Mouse (Mus musculus) lung, postnatal 14 days (tissue): ENCODE measurements around the gene Med10.
A peak's percentile ranks its signal among the peaks of the same experiment; 100 is the strongest.

Source experiments
- DNase-seq: peaks from one replicate; pipeline ENCODE4 v3.0.0; 2021

The Med10 gene

DNA sequence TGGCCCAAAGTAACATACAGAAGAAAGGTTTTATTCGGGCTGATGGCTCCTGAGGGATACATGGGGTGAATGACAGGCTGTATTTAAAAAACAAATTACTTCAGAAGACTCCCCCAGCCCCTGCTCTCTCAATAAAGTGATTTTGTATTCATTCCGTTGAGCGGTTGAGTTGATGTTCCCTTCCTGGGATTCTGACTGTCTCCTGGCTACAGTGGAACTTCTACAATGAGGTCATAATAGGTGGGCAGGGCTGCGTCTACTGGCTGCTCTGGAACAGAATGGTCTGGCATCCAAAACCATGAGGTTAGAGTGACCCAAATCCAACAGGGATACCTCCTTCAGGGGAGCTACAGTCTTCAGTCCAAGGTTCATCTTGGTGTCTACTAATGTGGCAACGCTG, at the start of gene Med10:
TSS of gene Med10 (plus strand) at position 301 of the 400 bp plus-strand sequence.
- no peak for DNase-seq

DNA sequence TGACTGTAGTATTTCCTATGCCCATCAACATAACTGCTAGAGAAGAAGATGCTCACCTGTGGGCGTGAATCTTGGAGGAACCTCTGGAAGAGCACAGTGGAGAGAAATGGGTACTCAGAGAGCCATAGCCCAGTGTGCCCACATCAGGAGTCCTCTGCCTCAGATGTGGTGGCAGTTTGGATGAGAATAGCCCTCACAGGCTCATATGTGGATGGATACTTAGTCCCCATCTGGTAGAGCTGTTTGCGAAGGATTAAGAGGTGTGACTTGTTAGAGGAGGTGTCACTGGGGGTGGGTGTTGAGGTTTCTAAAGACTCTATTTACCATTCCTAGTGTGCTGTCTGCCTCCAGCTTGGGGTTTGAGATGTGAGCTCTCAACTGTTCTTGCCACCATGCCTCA, 49.3 kb upstream of the Med10 start:
- no peak for DNase-seq

DNA sequence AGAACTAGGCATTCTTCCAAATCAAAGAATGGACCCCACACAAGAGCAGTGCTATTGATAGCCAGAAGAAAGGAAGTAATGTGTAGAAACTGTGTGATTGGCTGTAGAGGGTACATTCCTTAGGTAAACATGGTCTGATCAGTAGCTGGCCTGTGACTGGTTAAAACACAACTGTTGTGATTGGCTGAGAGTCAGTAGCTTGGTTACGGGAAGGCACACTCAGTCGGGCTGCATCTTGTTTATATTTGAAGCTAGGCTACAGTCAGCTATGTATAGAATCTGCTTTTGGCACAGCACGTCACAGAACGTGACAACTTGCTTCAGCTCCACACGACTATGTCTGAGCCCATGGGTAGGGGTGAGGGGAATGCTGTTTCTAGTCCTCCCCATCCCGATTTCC, 43.2 kb upstream of the Med10 start:
- DNase-seq: no peak

DNA sequence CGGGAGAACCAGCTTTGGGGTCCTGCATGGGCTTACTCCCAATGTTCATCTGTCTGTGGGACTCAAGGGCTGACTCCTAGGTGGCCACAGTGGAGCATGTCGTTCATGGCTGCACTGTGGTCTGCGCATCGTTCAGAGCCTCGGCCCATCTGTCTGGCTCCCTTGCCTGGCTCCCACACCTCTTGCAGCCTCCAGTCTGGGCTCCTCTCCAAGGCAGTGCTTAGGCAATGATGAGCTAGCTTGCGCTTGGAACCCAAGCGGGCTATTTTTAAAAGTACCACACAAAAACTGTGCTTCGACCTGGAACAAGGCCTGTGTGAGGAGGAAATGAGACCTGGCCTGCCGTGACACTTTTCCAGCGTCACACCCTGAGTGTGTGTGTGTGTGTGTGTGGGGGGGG, 40.8 kb upstream of the Med10 start:
- peak; percentile 47 for DNase-seq

DNA sequence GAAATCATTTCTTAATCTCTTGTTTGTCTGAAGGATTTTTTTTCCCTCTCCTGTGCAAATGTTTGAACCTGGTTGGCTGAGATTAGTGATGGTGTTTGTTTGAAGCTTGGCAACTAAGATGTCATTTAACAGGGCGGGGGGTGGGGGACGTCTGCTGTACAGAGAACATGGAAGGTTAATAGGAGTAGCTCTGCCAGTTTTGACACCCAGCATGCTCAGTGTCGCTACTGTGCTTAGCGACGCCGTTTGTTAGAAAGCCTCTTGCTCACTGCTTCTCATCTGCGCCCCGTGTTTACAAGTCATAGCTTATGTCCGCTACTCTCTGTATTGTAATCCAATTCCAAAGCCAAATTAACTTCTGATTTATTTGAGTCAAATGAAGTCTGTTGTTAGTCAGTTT, 37.5 kb upstream of the Med10 start:
- no peak for DNase-seq

DNA sequence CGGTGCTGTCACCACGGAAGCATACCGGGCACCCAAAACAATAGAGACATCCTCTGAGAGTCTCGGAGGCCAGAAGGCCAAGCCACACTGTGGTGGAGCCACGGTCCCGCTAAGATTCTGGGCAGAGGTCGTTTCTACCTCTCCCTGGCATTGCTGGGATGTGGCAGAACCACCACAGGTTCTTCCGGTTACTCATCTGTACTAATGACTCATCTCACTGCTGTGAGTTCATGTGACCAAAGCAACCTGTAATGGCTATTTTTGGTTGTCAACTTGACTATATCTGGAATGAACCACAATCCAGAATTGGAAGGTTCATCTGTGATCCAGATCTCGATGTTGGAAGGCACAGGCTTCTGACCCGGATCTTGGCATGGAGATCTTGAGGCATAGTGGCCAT, 34.0 kb upstream of the Med10 start:
- DNase-seq: no peak

DNA sequence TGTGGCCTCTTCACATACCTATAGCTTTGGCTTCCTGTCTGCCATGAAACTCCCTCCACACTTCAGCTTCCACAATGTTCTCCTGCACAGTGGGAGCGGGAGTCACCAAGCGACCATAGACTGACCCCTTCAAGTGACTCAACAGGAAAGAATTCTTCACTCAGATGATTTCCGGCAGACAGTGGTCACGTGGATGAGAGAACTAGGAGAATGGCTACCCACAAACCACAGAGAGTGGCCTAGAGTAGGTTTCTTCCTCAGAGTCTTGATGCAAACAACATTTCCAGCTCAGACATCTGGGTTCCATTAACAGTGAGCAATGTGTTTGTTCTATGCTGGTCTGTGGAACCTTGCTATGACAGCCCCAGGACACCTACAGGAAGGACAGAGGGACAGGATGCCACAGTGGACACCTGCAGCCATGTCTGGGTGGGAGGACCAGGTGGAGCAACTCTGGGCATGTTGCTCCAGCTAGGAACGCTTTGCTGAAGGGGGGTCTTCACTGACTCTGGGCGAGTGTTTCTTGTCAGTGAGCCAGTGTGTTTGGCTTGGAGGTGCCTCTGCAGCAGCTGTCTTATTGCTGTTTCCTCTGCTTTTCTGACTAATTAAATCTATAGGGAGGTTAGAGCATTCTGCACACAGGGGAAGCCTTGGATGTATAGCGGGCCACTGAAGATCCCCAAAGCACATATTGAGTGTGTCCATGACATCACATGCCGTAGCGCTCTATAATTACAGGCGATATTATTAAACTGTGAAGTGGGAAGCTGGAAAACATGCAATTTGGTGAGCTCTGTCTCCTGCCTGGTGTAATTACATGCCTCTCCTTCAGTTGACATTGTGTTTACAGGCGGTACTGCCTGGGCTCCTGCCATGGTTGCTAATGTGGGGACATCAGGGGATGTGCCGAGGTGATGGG, 31.4 kb upstream of the Med10 start:
- DNase-seq: no peak

DNA sequence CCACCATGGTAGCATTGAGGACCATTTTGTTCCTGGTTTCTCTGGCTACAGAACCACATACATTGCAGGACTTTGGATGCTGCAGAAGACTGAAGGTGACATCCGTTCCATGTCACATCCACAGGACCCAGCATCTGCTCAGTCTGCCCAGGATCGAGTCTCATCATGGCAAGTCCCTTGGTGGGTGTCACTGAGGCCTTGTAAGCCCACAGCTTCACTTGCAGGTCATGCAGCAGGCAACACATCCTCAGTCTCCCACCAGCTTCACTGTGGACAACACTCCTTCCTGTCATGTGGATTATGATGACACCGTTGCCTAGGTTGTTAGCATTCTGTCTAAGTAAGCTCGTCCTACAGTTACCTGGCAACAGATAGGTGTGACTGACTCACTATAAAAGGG, 29.8 kb upstream of the Med10 start:
- DNase-seq: no peak

DNA sequence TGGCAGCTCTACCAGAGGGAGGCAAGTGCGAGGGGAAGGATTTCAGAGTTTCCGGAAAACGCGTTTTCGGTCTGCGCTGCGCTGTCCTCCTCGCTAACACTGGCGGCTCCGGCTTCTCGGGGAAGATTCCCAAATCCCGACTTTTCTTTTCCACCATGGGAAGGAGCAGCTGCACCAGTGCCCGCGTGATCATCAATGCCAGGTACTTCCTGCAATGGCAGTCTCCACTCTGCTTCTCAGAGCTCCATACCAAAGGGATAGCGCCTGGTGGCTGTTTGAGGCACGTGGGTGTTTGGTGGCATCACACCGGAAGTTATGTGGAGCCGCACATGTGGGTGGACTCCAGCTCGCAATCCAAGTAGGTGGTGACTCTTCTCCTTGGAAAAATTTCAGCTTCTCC, 24.0 kb upstream of the Med10 start:
- DNase-seq: no peak

DNA sequence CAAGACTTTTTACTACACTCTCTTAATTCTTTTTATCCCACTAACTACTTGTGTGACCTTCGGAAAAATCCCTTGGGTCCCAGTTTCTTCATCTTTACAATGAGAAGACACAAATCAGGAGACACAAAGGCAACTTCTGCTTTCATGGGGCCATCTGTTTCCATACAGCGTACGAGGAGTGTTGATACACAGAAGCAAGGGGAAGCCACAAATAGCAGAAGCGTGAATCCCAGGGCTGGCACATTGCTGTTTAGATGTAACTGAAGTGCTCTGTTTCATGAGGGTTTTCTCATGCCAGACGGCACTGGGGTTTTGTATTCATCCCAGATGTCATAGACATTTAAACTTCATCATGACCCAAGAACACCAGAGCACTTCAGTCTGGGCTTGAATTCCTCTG, 13.5 kb upstream of the Med10 start:
- DNase-seq: no peak

DNA sequence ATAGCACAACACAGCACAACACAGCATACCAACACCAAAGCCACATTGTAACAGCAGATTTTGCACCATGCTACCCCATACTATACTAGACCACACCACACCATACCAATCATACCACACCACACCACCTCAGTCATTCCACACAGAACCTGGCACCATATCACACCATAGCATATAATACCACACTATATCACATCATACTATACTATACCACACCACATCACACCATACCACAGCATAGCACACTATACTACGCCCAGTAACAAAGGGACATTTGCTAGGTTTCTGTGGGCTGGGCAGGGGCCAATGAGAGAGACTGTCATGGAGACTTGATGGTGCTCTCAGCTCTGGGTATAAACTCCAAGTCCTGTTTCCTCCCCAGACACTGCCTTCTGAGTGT, 10.4 kb upstream of the Med10 start:
- DNase-seq: no peak

DNA sequence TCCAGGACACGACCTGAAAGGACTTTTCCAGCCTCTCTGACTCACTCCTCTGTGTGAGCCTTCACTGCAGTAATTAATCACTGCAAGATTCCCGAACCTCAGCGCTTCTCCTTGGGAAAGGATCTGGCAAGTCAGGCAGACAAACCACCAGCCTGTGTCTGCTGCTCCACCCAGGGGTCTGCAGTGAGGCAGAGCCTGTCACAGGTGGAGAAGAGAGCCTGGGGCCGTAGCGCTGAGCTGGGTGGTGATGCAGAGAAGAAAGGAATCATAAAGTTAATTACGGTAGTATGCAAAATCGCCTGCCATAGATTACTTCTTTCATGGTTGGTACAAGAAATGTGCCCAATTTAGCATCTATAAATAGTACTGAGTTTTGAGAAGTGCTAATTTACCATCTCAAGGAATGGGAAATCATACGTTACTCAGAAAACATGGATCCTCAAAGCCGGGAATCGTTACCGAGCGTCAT, 9.6 kb upstream of the Med10 start:
- DNase-seq: no peak

DNA sequence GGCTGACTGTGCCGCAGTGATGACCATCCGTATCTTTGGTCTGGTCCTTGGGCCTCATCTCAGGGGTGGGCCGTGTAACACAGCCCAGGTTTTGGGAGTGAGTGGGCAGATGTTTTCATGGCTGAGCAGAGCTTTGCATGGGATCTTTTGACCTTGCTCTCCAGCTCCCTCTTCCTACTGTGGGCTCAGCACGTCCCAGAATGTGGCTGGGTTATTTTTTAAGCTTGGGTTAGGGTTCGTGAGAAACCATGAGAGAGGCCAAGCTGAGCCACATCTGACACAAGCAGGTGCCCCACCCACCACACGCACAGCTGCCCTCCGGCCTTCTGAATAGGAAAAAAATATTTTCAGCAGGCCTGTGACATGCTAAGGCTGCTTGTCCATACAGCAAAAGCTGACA, 7.4 kb upstream of the Med10 start:
- no peak for DNase-seq

DNA sequence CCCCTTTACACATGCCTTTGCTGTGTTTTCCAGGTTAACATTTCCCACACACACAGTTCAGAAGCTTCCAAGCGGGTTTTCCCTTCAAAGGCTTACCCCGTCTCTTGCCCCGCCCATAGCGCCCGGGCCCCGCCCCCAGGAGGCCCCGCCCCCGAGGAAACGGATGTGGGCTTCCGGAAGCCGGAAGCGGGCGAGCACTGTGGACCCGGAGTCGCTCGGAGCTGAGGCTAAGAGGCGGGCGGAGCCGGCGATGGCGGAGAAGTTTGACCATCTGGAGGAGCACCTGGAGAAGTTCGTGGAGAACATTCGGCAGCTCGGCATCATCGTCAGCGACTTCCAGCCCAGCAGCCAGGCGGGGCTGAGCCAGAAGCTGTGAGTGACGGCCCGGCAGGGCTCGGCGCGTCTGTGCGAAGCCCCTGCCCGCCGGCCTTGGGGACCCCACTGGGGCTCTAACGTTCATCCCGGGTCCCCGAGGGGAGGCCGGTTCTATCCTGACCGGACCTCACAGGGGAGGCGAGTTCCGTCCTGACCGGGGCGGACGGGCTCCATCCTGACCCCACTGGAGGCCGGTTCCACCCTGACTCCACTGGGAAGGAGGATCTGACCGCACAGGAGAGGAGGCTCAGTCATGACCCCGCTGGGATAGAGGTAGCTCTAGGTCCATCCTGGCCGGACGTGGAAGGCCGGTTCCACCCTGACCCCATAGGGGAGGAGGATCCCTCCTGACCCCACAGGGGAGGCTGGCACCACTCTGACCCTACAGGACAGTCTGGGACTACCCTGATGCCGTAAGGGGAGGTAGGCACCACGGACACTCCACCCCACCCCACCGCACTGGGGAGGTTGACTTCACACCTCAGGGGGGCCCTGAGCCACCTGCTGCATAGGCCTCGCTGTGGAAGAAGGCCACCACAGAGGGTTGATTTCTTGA, 7.8 kb downstream of the Med10 start:
- peak; percentile 91 for DNase-seq

DNA sequence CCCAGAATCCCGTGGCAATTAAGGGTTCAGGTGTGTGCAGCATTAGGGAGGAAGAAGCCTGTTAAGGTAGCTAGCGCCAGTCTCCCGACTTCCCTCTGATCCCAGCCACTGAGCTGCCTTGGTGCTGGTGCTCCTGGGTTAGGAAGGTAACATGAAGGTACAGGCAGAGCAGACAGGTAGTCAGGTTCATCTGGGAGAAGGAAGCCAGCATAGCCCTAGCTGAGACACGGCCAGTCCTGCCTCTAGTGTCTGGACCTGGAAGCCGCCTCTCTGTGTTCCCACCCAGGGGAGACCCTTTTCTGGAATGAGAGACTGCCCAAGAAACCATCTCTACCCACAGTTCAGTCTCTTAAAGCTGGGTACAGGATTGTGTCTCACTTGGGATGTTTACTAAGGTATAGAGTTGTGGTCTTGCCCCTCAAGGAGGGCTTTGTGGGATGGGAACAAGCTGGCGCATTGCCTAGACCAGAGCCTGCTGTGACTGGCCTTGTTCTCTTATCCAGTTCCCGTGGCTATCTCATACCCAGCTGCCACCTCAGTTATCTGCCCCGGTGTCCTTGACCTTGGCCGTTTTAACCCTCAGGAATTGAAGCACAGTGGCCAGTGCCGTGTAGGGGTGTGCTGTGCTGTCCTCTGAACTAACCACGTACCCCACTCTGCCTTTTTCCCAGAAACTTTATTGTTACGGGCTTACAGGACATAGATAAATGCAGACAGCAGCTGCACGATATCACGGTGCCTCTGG, 8.9 kb downstream of the Med10 start:
- no peak for DNase-seq

DNA sequence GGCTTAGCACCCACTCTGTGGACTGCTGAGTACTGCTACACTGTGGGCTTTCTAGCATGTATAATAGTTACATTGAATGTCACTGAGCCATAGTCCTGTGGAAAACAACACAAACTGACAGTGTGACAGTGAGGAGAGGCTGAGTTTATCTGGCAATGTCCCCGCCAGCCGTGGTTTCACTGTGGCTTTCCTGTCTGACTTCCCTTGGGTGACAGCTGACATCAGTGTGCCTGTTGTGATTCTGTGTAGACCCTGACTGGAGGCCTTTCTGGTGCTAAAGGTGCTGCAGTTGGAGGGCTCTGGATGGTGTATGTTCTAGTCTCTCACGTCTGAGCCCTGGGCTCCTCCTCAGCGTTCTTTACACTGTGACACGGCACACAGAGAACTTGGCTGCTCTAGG, 11.7 kb downstream of the Med10 start:
- DNase-seq: no peak

DNA sequence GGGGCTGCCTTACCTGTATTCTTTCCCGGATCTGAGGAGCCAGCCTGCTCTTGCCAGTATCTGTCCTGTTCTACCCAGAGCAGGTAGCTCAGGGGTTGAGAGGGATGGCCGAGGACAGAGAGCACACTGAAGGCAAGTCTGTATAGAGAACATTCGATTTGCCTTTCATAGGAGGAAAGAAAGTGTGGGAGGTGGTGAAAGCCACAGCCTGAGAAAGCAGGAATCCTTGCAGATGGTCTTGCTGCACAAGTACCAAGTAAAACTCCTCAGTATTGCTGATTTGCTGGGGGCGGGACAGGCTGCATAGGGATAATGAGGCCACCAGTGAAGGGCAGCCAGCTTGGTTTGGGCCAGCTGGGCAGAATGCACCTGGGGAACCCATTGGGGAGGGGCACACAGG, 16.1 kb downstream of the Med10 start:
- no peak for DNase-seq

DNA sequence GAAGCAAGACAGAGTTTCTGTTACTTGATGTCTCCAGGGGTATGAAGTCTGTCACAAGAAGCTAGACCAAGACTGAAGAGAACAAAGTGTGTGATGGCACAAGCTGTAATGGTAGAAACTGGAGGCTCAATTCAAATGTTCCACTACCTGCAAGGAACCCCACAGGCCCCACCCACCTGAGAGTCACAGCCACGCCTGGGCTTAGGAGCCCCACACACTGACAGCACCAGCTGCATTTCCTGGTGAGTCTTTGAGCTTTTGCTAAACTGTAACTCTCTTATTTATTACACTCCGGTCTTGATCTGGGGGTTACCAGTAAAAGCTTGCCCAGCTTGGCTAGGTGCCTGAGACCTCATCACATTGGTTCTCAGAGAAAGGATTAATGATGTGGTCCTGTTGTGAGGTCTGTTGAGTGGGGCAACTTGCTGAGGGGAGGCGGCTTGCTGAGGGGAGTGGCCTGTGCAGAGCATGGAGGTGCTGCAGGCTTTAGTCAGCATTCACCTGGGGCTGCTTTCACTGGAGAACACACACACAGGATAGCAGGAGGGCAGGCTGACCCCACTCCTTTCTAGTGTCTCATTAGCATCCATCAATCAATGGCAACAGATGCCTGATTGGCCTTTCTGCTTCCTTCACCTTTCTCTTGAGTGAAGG, 19.1 kb downstream of the Med10 start:
- no peak for DNase-seq

DNA sequence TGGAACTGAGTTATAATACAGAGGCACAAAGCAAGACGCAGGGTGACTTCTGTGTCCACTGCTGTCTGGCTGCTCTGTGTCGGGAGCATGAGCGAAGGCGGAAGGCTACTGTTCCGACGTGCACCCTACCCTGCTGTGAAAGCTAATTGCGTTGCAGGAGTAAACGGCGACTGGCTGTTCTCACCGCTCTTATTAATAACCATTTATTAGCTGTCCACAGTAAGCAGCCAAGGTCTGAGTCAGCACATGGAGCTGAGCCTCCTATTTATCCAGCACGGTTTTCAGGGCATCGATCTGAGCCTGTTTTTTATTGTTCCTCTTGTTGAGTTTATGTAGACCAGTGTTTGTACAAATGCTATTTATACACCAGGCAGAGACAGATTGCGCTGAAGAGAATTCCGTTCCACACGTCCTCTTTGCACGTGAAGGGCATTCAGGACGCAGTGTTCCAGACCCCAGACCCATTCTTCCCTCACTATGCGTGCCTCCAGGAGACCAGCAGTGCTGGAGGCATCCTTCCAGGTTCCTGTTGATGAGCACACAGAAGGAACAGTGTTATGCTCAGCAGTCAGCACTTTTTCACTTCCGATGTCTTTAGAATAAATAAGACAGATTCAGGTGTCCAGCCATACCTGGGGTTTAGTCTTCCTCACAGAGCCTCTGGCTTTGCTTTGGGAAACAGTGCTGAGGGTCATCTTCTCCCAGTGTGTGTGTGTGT, 21.9 kb downstream of the Med10 start:
- no peak for DNase-seq

DNA sequence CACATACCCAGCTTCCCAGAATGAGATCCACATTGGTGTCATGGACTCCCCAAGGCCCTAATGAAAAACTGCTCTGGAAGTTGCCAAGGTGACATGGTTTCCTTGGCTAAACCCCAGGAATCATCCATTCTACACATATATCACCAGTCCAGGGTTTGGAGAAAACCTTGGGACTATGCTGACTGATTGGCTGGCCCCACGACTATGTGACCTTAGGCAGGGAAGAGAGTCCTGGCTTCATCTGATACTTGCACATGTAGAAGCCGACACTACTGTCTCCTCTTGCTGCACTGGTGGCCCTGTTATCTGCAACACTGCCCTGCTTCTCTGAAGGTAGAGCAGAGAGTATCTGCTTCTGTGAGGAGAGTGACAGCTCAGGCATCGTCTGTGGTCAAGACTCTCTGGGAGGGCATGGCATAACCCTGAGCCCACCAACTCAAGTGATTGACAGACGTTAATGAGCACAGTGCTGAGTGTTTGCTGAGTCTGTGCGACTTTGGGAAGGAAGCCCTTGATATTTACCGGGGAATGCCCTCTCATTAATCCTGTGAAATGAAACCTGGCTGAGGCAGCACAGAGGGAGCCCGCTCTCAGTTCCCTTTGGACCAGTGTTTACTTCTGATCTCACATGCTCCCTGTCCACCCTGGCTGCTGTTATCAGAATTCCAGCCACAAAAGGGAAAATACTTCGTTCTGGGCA, 23.4 kb downstream of the Med10 start:
- no peak for DNase-seq

DNA sequence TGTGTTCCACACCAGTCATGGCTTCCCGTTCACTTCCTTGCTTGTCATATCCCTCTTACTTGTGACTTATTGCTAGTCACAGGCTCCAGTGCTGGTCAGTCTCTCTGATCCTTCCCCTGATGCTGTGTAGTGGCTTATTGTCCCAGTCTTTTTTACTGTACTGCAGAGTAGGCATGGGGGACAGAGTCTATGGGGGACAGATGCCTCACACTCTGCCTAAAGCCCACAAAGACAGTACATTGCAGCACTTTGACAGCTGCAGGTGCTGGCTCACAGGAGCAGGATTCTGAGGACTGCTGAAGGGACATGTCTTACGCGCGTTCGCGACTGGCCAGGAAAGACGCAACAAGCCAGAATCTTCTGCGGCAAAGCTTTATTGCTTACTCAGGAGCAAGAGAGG, 28.4 kb downstream of the Med10 start:
- DNase-seq: no peak
